Mouse (Mus musculus): ENCODE results near the gene Usf3.

Gene Usf3

DNA sequence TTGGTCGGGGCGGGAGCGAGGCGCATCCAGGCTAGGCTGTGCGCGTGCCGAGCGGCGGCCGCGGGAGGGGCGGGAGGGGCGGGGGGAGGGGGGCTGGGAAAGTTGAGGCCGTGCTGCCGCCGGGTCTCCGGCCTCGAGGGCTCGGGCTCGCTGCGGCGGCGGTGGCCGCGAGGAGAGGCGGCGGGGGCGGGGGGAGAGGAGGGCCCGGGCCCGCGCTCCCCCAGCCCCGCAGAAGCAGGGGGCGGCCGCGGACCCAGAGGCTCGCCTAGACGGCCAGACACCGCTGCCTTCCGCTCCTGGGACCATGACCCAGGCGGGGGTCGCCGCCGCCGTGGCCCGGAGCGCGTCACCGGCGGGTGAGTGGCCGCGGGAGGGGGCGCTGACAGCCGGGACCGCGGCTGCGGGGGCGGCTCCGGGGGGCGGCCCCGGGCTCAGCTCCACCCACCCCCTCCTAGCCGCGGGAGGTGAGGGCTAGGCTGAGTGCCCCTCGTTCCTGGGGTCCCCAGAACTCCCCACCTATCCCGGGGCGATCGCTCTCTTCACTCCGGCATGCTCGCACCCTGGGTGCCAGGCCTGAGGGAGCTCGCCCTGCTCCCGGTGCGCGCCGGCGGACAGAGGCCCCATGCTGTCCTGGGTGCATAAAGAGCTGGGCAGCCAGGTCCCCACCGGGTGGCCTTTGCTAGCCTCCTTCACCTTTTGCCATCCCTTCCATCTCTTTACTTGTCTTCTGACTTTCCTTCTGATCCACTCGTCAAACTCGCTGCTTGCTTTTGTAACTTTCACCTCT lies at the start of gene Usf3:
Gene Usf3, plus strand, starts transcription at position 92 of the 787 bp plus-strand sequence.
- peak; percentile 62 for DNase-seq

GRCm38 (mm10) chr16:44123786-44124185 lies 49.3 kb upstream of the Usf3 start:
- DNase-seq = no peak

DNA sequence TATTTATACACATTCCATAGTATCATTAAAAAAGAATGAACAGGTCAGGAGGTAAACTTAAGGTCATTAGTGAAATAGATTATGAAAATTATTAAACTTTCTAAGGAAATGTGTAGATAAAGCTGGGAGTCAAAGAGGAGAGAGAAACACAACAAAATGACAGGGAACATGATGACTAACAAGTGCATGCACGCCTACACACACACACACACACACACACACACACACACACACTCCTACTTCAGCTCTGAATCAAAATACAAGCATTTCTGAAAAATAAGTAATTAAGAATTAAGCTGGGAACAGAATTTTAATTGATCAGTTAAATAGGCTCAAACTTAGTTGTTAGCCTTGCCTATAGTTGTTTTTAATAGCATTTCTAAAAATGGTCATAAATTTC lies 48.3 kb upstream of the Usf3 start:
- DNase-seq = no peak

GRCm38 (mm10) chr16:44125436-44125835 lies 47.6 kb upstream of the Usf3 start:
- DNase-seq = no peak

DNA sequence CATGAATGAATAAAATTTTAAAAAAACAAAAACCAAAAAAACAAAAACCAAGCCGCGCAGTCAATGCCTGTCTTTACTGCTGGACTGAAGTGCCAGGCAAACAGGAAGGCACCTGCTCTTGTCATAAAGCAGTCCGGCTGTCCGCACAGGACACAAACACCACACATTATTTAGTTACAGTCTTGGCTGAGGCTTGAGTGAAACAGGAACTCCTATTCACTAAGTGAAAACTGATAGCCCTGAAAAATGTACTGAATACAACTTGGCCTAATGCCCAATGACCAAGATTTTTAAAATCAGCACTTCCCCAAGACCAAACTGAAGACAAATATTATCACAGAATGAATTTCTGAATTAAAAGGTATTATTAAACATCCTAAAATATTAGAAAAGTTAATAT lies 46.6 kb upstream of the Usf3 start:
- DNase-seq = no peak

GRCm38 (mm10) chr16:44132300-44132699 lies 40.7 kb upstream of the Usf3 start:
- DNase-seq = no peak

- DNase-seq = no peak
Observed at GRCm38 (mm10) chr16:44133187-44133586, 39.9 kb upstream of the Usf3 start.

DNA sequence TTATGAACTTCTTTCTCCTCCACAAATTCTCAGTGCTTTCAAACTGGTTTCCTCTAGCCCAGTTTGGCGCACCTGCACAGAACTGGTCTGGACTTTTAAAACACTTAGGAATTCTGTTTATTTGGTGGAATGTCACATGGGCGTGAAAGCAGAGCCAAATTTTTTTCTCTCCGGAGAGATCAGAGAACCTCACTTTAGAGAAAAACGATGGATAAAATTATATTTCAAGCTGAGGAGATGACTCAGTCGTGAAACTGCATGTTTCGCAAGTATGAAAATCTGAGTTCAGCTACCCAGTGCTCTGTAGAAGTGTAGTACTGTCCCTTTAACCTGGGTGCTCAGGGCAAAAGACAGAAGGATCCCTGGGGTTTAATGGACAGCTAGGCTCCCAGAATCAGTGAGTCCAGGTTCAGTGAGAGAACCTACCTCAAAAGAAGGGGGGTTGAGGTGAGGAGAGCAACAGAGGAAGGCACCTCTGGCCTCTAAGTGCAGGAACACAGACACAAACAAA lies 36.5 kb upstream of the Usf3 start:
- no peak for DNase-seq

DNA sequence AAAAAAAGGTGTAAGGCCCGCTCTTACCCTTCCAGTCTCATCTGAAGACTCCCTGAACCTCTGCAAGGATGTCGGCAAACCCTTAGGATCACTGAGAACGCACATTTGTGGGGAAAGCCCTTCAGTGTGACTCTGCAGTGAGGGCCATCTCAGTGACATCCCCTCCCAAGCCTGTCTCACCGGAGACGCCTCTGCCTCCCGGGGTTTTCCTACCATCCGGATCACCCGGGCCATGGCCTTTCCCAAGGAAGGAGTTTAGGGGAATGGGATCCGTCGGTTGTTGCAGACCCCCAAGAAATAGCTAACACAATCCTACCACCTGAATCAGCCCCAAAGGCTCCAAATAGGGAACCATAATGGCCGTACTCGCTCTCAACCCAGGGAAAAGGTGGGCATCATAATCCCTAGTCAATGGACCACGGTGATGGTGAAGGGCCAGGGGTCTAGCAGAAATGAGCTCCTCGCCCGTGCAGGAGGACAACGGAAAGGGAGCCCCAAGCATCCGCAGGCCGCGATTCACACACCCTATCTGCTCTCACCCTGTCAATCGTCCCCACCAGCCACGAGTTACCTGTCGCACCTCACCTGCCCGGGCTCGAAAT lies 34.6 kb upstream of the Usf3 start:
- DNase-seq = no peak

DNA sequence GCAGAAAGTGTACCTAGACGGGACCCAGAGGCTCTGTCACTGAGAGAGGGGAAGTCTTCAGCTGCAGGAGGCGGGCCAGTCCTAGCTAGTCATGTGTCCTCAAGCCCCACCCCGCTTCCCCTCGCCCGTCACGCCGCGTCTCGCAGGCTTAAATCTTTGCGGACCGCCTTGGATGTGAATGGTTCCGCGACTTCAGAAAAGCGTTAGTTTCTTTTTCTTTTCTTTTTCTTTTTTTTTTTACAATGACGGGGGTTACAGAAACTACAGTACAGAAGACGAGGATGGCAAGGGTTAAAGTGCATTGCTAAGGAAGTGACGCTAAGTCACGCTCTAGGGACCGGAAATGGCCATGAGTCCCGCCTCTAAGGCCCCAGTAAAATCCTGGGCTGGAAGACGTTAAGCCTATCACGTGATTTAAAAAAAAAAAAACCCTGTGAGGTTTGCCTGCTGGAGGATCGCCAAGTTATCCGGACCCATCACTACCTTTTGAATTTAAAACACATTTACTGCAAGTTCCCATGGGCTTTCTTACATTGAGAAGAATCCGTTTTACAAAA lies 34.0 kb upstream of the Usf3 start:
- DNase-seq = peak; percentile 87

GRCm38 (mm10) chr16:44139536-44140185 lies 33.4 kb upstream of the Usf3 start, which contains the start of the genes Atp6v1a and Naa50:
Gene Atp6v1a, minus strand, starts transcription at chr16:44139705.
Gene Naa50, plus strand, starts transcription at chr16:44139830.
- DNase-seq = peak; percentile 92

DNA sequence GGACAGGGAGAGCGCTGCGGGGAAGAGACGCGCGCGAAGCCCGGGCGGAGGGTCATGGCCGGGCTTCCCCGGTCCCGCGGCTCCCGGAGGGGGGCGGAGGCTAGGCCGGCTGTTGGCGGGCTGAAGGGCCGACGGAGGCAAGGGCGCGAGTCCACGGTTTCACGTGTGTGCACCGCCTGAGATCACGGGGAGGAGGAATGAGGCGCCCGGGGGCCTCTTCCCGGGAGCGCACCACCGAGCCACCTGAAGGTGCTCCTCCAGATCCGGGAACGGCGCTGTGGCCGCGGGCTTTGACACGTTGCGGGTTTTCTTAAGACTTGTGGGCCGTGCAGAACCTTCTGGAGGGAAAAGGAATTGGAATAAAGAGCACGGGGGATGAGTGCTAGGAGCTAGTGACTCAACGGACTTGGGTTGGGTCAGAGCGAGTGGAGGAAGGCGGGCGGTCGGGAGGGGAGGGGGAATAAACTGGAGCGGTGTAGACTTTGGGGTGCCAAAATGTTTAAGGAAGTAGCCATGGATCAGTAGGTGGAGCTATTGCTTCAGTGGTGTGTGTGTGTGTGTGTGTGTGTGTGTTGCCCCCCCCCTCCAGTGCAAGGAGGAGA lies 32.8 kb upstream of the Usf3 start:
- DNase-seq = peak; percentile 74

- no peak for DNase-seq
Observed at GRCm38 (mm10) chr16:44141483-44141882, 31.6 kb upstream of the Usf3 start.

DNA sequence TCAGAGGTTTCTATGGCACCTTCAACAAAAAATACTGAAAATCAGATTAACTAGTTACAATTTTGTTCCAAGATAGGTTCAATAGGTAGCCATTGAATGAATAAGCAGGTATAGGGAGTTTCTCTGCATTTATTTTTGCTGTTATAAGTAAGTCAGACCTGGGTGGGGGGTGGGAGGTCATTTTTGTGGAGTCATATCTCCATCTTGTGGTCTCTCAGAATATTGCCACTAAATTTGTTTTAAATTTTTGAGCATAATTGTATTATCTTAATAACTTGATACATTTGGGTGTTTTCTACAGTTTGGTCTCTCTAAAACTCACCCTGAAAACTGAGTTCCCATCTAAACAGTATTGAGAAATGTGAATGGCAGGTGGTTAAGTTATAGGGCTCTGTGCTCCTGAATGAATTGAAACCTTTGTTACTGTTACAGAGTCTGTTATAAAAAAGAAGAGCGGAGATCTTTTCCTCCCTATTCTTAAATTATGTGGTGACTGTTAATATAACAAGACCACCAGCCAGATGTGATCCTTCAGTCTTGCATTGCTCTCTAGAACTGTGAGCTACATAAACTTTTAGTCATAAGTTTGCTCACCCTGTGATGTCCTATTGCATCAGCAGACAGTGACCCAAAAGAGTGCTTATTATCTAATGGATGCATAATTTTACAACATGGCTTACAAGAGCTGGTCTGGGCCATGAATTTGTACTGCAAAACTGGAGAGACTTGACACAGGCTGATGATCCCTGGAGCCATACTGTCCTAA lies 23.9 kb upstream of the Usf3 start:
- no peak for DNase-seq

DNA sequence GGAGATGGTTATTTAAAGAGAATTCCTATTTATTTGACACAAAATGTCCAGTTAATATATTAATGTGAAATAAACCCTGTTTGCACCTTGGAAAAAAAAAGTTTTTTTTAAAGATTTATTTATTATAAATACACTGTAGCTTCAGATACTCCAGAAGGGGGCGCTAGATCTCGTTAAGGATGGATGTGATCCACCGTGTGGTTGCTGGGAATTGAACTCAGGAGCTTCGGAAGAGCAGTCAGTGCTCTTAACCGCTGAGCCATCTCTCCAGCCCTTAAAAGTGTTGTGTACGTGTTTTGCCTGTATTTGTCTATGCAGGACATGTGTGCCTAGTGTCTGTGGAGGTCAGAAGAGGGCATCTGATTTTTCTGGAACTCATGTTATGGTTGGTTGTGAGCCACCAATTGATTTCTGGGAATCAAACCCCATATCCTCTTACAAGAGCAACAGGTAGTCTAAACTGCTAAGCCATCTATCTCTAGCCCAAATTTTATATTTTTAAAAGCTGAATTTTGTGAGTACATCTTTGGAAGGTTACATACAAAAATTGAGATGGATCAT lies 18.5 kb upstream of the Usf3 start:
- DNase-seq = no peak

- no peak for DNase-seq
Observed at GRCm38 (mm10) chr16:44159325-44159724, 13.7 kb upstream of the Usf3 start.

DNA sequence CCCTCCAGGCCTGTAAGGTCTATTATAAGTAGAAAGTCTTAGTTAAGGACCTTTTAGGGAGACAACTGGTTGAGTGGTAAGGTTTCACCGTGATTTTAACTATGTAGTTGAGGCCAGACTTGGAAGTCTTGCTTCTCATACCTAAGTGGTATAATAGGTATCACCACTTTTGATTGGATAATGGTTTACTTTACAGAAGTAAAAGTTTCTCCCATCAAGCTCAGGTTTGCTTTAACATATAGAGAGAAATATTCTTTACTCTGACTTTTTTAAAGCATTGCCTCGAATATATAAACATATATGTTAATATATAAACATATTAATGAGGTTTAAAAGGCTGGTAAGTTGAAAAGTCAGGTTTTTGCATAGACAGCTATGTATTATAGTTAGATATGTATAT lies 9.2 kb upstream of the Usf3 start:
- no peak for DNase-seq

DNA sequence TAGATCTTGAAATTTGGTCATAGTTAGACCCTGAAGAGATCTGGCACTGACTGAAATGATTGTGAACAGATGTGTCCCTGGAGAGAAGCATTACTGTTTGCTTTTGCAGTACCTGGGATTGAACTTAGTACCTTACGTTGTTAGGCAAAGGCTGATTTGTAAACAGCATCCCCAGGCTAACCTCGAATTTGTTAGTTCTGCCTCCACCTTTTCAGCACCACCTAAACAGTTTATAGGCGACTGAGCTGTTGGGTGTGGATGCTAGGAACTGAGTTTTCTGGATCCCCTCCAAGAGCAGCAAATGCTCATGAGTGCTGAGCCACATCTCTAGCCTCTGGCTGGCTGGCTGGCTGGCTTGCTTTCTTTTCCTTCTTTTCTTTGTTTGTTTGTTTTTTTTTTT lies 7.9 kb upstream of the Usf3 start:
- no peak for DNase-seq

- DNase-seq = no peak
Observed at GRCm38 (mm10) chr16:44168990-44169389, 4.1 kb upstream of the Usf3 start.

- DNase-seq = peak; percentile 97
Observed at GRCm38 (mm10) chr16:44172297-44173154, 520 bp upstream of the Usf3 start.

DNA sequence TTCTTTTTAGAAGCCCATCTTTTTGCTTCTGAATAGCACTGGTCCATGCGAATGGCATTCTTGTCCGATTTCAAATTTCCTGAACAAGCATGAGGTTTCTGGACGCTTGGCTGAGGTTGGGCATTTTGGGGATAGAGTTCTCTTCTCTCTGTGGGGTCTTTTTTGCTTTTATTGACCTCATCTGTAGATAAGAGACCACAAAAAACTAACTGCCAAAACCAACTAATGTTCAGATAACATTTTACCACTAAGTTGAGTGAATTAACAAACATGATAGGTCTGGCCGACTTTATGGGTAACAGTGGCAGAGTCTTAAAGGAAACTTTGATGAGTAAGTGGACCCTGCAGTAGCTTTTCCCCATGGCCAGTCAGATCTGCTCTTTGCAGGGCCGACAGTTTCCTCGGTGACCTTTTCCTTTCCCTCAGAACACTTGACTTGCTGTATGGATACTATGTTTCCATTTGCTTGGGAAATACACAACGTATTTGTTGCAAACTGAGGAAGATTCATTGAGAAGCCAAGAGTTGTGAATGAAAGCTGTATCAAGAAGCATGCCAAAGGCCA lies 1.0 kb downstream of the Usf3 start:
- DNase-seq = no peak
